Mouse (Mus musculus): ENCODE data around the gene Ldb3.
A peak's percentile ranks its signal among the peaks of the same experiment; 100 is the strongest.

Ldb3 gene

DNA sequence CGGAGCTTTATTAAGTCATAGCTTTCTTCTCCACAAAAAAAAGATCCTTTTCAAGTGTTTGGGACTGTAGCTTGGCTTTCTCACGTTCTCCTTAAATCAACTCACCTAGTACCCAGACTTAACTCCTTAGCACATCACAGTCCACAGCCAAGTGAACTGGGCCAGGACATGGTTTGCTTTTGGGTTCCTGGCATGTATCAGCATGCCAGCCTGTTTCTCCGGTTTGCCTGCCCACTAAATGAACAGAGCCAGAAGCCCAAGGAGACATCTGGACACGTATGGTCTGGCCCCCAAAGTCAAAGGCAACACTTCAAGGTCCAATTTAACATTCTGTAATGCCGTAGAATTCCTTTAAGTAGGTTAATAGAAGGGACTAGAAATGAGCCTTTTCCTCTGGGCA is 84.1 kb downstream of the Ldb3 start:
- DNase-seq: no peak

GRCm38 (mm10) chr14:34503759-34504158 is 84.7 kb downstream of the Ldb3 start:
- DNase-seq: no peak

- DNase-seq: no peak
Measured at GRCm38 (mm10) chr14:34503325-34503647, 85.2 kb downstream of the Ldb3 start, which contains the start of gene Bmpr1a. TSS of gene Bmpr1a (minus strand) at chr14:34503341.

GRCm38 (mm10) chr14:34502475-34503324 is 85.8 kb downstream of the Ldb3 start:
- DNase-seq: peak; percentile 91

GRCm38 (mm10) chr14:34501804-34502474 is 86.5 kb downstream of the Ldb3 start:
- peak; percentile 38 for DNase-seq

GRCm38 (mm10) chr14:34501447-34501803 is 87.1 kb downstream of the Ldb3 start:
- no peak for DNase-seq

- no peak for DNase-seq
Measured at GRCm38 (mm10) chr14:34500309-34500708, 88.2 kb downstream of the Ldb3 start.

DNA sequence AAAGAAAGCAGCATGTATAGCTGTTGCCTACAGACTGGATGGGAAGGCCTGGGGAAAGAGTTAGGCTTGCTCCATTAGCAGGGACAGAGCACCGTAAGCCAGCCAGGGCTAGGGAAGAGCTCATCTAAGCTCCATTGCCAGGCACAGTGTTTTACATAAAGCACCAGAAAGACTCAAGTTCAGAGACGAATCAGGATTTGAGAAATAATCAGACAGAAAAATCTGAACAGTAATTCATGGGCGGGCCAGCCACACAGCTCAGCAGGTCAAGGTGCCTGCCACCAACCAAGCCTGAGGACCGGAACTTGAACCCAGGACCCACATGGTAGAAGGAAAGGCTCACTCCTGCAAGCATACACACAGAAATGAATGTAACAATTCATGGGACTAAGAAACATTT is 88.8 kb downstream of the Ldb3 start:
- DNase-seq: no peak

GRCm38 (mm10) chr14:34497346-34497745 is 91.1 kb downstream of the Ldb3 start:
- DNase-seq: no peak

DNA sequence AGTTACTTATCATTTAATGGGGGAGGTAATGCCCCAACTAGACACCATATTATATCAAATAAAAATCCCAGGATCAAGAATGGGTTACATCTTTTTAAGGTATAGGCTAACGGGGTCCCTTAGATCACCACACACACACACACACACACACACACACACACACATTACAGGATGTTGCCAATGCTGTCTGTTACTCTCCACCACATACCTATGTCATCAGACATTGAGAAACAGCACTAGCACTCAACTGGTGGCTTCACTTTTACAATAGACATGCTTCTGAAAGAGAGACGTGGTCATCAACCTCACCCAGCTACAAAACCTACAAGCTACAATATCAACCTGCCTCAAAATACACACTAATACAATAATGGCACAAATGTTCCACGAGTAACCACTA is 94.8 kb downstream of the Ldb3 start:
- DNase-seq: no peak

DNA sequence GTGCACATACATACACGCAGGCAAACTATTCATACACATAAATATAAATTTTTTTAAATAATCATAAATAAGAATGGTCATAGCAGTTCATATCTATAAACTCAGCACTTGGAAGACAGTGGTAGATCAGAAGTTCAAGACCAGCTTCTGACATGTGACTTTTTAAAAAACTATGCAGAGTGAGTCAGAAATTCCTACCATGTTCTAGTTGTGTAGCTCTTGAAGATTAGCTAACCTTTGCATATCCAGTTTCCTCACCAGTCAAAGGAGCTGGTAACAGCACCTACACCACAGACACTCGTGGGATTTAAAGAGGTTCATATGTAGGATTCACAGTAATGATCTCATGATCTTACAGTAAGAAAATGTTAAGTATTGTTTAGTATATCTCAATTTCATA is 95.8 kb downstream of the Ldb3 start:
- DNase-seq: no peak

DNA sequence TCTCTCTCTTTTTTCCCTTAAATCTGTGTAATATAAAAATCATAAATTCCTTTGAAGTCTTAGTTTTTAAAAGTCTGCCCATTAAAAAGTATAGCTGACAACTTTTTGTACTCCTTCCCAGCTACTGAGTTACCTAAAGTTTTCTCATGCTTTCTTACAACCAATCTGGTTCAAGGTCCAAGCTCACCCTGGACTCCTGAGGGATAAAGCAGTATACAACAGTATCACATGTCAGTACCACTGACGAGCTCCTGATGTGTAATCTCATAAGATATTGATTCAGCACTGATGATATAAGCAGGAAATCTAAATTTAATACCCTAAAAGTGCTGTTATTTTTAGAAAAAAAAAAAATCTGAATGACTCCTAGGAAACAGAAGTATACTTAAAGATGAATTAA is 97.5 kb downstream of the Ldb3 start:
- DNase-seq: no peak

DNA sequence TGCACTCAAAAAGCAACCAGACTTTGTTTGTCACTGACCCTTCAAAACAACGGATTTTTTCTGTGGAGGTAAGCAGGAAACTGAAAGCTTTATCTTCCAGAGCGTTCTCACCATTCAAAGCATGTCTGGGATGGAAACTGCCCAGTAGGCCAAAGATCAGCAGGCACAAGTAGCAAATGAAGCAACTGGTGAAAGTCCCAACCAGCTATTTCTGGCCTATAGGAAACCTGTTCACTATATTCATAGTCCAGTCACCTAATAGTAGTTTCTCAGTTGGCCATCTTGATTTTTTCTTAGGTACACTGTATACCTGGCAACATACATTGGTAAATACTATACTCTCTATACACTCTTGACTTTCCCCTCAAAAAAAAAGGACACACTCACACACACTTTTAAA is 98.6 kb downstream of the Ldb3 start:
- no peak for DNase-seq

GRCm38 (mm10) chr14:34486169-34486568 is 102.3 kb downstream of the Ldb3 start:
- DNase-seq: no peak

DNA sequence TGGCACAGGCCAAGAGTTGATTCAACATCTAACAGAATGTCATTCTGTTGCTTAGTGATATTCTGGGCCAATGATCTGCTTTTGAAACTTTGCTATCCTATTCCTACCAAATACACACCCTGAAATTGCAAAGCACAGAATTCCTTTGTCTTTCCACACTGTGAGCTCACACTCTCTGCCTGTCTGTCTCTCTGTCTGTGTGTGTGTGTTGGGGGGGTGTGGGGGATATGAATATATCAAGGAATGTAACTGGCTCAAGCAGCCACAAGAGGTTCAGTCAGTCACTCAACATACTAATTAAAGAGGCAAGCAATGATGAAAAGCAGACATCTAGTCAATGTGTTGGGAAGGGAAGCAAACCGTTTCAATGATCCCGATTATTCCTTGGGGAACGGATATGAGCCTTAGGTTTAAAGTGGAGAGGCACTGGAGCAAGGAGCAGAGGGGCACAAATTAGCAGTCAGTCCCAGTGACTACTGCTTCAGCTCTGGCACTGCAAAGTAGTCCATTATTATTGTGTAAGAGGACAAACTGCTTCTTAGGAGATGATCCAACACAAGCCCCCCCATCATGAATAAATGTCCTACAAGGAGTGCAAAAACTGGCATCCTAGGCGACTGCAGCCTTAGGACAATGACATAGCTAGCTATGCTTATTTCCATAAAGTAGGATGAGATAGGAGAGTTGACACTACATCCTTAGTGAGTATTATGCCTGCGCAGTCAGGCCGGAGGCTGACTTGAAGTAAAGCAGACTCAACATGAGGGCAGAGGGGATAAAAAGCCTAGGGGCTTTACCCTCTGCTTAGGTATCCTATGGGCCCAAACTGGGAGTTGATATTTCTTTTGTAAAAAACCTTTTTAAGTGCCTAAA is 104.8 kb downstream of the Ldb3 start:
- no peak for DNase-seq

Data from right cerebral cortex, adult 18-20 months (tissue).